Mouse (Mus musculus) lung, adult 2 months (tissue): ENCODE measurements at regions not wholly inside any gene's neighbourhood (a gene's known extent, or its start where the extent isn't known, plus 50 kb on each side); places are given as distances from the start of the nearest gene placed in this dataset.

ENCODE experiments used
- CTCF ChIP-seq: fragments of 200-500 bp; IDR thresholded peaks from 2 replicates; pipeline ENCODE4 v1.5.1; 2011; ENCODE audit warnings: mild to moderate bottlenecking, low read length, control low read depth; ENCODE audit not compliant: insufficient read depth
- POLR2A ChIP-seq: fragments of 200-500 bp; IDR thresholded peaks from 2 replicates; pipeline ENCODE4 v1.6.1; 2011; ENCODE audit warnings: low read depth, mild to moderate bottlenecking, control low read depth, low read length, borderline replicate concordance; ENCODE audit errors: extremely low read depth

GRCm38 (mm10) chr11:23148048-23148596 lies 107.7 kb upstream of the Xpo1 start:
- TF ChIP-seq POLR2A (no peak), CTCF (no peak)
